Mouse (Mus musculus) cerebellum, adult 2 months (tissue): Measurements from ENCODE around the gene Pitpna. TPM values are rescaled to one million over a fixed set of nuclear protein-coding genes. Genes with fewer than 3 reads are reported as not detected.

Experiments used
- DNase-seq, 2 experiments: peaks; one replicate each; pipeline ENCODE4 v3.0.0; 2021
- H3K27ac ChIP-seq: fragments of 200-500 bp; 2 replicates; pipeline ENCODE4 v1.5.1; 2012; ENCODE audit warnings: low read length, control low read depth, inconsistent platforms; ENCODE audit not compliant: insufficient read depth
- H3K27me3 ChIP-seq: fragments of 200-500 bp; 2 replicates; pipeline ENCODE4 v1.6.1; 2012; ENCODE audit warnings: inconsistent platforms, mild to moderate bottlenecking, low read length, moderate library complexity; ENCODE audit not compliant: control insufficient read depth, insufficient read depth
- H3K4me1 ChIP-seq: fragments of 200-500 bp; 2 replicates; pipeline ENCODE4 v1.6.1; 2011; ENCODE audit warnings: low read length; ENCODE audit not compliant: control insufficient read depth, insufficient read depth
- H3K4me3 ChIP-seq: fragments of 200-500 bp; replicated peaks from 2 replicates; pipeline ENCODE3; 2011; ENCODE audit warnings: mild to moderate bottlenecking, low read depth, low read length, control low read depth; ENCODE audit not compliant: insufficient read depth
- CTCF ChIP-seq: fragments of 200-500 bp; IDR thresholded peaks from 2 replicates; pipeline ENCODE4 v1.5.1; 2011; ENCODE audit warnings: low read depth, mild to moderate bottlenecking, control low read depth, low read length, moderate library complexity, borderline replicate concordance; ENCODE audit not compliant: insufficient read depth
- POLR2A ChIP-seq: fragments of 200-500 bp; IDR thresholded peaks from 2 replicates; pipeline ENCODE4 v1.6.1; 2011; ENCODE audit warnings: low read length, control low read depth, borderline replicate concordance; ENCODE audit not compliant: insufficient read depth
- WGBS: fragments of 180-500 bp; shearing (Covaris S2); methylation state at CpG from one replicate; pipeline ENCODE4 v1.1.7; 2018; 5-methylcytosine and 5-hydroxymethylcytosine counted together
- polyA plus RNA-seq: library from polyadenylated mRNA; depleted of rRNA; stranded (reverse); fragments of >200 nt; gene quantifications from 2 replicates; pipeline ENCODE4 v1.2.3, GENCODE M21; 2012

Gene Pitpna
- polyA plus RNA-seq, 1 experiment = 319 TPM

DNA sequence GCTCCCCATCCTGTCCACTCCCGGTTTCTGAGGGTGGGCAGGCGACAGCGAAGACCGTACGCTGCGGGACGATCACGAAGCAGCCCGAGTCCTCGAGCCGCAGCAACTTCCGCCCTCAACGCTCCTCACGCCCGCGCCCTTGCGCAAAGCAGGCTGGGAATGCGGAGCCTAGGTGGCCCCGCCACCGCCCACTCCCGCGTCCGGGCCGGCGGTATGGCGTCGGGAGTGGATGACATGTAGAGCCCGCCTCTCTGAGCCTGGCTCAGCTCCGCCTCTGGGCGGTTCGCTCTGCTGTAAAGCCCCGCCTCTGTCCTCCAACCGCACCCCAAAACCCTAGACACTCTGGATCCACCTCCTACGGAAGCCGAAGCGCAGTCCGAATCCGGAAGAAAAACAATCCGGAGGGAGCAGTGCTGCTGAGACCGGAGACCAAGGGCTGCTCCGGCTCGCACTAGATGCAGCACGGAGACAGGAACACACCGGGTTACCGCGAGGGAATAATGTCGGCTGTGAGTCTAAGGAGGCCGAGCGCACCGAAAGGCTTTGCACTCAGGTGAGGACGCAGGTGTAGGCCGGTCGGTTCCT lies 42.8 kb downstream of the Pitpna start, which contains the start of gene Inpp5k:
Inpp5k (plus strand) TSS at position 344 of the 585 bp plus-strand sequence.
- Histone ChIP-seq H3K27me3 (no peaks in the 10 kb centered on the region), H3K27ac (peak within 1 kb of the TSS; percentile 28; the same call in 1 of the 2 replicates), H3K4me1 (peaks cover 15% of the 10 kb centered on the region), H3K4me3 (peak within 1 kb of the TSS; percentile 88)
- TF ChIP-seq CTCF = no peak
- TF ChIP-seq POLR2A = peak; percentile 89
- peak; percentile 96 to 98 for DNase-seq
- WGBS = under 1% methylated on average over 53 of the region's 53 CpGs

DNA sequence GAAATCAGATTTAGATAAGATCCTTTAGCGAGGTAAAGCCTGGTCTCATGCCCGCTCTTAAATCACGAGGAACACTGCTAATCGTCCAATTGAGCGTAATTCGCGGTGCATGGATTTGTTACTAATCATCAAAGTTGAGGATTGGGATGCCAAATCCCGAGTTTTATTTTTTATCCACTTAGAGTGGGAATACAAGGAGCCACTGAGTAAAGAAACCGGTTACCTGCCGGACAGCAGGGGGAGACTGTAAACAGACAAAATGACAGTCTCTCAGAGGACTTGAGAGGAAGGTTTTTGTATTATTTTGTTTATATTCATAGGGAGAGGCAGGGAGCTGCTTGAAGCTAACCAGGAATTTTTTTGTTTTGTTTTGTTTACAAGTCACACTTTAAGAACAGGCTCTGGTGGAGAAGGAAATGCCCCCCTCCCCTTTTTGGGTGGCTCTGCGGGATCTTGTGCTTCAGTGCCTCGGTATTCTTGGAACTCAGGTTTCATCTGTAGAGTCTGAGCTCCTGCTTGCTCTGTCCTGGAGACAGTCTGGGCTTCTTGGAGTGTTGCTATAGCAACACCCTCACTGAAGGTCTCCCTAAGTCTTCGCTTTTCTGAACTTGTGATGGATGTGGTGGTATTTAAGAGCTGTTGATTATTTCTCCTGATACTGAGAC lies 43.8 kb downstream of the Pitpna start:
- WGBS = 2% methylated on average over 13 of the region's 13 CpGs

DNA sequence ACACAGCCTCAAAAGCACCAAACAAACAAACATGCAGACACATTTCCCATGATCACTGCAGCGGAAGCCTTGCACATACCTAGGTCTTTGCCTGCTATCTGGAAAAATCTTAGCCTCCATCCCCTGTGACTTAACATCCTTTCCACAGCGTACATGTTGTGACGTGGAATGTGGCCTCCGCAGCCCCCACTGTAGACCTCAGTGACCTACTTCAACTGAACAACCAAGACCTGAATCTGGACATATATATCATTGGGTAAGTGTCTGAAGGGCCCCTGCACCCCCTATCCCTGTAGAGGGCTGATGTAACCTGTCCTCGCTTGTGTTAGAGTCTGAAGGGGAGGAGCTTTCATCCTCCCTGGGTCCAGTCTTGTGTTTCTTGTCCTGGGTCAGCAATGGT lies 45.0 kb downstream of the Pitpna start:
- Histone ChIP-seq H3K27ac (no peak overlapping the region), H3K4me3 (no peak overlapping the region), H3K27me3 (no peaks in the 10 kb centered on the region), H3K4me1 (peaks cover 15% of the 10 kb centered on the region)
- TF ChIP-seq POLR2A (no peak), CTCF (no peak)
- DNase-seq = no peak
- 94% methylated on average over 5 of the region's 5 CpGs for WGBS

More for the DNA sequence above, 43.8 kb downstream of the Pitpna start:
- peaks cover 15% of the 10 kb centered on the region for H3K4me1 ChIP-seq
- peak overlapping the region; percentile 88 for H3K4me3 ChIP-seq
- TF ChIP-seq CTCF (peak; percentile 10; the same call in 1 of the 2 replicates), POLR2A (no peak)
- 0 out of 2 replicates have a peak overlapping the region, but pooled peaks have one; percentile 28 for H3K27ac ChIP-seq
- H3K27me3 ChIP-seq = no peaks in the 10 kb centered on the region
- DNase-seq = peak; percentile 49 to 53

DNA sequence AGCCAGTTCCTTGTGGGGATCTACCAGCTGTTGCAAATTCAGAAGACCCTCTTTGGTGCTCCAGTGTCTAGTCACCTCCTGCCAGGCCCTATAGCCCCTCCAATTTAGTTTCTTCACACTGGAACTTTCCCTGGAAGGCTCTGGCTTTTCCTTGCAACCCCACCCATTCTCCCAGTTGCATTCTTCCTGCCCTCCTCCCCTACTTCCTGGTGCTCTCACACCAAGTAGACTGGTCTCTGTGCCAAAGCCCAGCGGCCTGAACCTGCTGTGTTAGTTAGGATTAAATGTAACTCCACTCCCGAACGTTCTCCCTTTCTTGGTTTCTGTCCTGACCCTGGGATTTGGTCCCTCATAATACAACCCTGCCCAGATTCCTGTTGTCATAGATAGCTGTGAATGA lies 46.9 kb downstream of the Pitpna start:
- H3K4me3 ChIP-seq = no peak overlapping the region
- H3K4me1 ChIP-seq = peaks cover 15% of the 10 kb centered on the region
- no peak overlapping the region for H3K27ac ChIP-seq
- H3K27me3 ChIP-seq = no peaks in the 10 kb centered on the region
- WGBS = 79% methylated on average over 3 of the region's 3 CpGs
- TF ChIP-seq POLR2A (no peak), CTCF (no peak)
- DNase-seq = no peak

DNA sequence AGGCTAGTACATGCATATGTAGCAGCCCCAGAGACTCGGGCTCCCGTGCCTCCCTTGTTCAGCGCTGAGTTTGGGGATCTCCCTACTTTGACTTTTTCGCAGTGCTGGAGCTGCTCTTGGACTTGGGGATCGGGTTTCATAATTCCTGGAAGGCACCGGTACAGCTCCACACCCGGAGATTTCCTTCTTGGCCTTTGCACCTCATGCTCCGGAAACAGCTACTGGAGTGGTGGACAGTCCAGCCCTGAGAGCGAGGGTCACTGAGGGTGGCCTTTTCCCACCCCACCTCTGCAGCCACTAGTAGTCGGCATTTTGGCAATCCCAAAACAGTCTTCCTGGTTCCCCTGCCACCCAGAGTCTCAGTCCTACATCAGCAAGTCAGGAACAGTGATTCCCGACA lies 47.4 kb downstream of the Pitpna start:
- Histone ChIP-seq H3K4me1 (peaks cover 15% of the 10 kb centered on the region), H3K27me3 (no peaks in the 10 kb centered on the region), H3K4me3 (no peak overlapping the region), H3K27ac (no peak overlapping the region)
- no peak for DNase-seq
- 83% methylated on average over 11 of the region's 11 CpGs for WGBS
- TF ChIP-seq CTCF = no peak
- no peak for TF ChIP-seq POLR2A

DNA sequence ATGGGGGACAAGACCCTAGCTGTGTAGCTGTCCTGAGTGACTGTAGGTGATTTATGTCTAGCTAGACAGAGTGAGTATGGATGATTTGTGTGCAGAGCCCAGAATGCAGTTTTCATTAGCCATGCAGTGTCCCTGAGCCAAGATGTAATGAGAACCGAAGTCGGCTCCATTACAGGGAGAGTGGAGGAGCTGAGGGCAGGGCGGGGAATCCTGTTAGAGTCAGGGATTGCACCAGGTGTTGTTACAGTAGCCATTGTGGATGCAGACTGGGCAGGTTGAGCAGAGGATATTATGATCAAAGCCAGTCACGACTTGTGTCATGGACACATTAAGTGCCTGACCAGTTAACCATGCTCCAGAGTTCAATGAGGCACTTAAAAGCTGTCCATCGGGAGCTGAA lies 55.4 kb downstream of the Pitpna start:
- H3K27me3 ChIP-seq = no peaks in the 10 kb centered on the region
- 84% methylated on average over 5 of the region's 5 CpGs for WGBS
- no peak for DNase-seq
- TF ChIP-seq POLR2A (no peak), CTCF (no peak)
- peaks cover 16% of the 10 kb centered on the region for H3K4me1 ChIP-seq
- H3K27ac ChIP-seq = no peak overlapping the region
- no peak overlapping the region for H3K4me3 ChIP-seq

DNA sequence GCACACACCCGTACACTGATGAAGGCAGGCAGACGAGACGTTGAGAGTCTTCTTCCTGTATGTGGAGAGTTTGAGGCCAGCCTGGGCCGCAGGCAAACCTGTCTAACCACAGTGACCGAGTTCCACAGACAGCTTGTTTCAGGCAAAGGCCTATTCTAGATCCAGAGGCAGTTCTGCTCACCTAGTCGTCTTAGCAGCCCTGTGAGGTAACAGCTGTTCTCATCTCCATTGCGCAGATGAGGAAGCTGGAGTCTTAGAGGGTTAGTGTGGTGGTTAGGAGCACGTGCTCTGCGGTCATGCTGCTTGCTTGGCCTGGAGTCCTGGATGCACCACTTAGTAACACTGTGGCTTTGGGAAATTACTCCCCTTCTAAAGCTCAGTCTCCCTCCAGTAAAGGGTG lies 56.8 kb downstream of the Pitpna start:
- Histone ChIP-seq H3K4me1 (peaks cover 18% of the 10 kb centered on the region), H3K4me3 (no peak overlapping the region), H3K27ac (no peak overlapping the region), H3K27me3 (no peaks in the 10 kb centered on the region)
- WGBS = 86% methylated on average over 9 of the region's 9 CpGs
- no peak for DNase-seq
- TF ChIP-seq POLR2A (no peak), CTCF (no peak)
